Mouse (Mus musculus) subcutaneous adipose tissue, adult 2 months (tissue): Measurements from ENCODE around the gene Mob1b. TPM values are rescaled to one million over a fixed set of nuclear protein-coding genes. Genes with fewer than 3 reads are reported as not detected.

Source experiments
- polyA plus RNA-seq: library from polyadenylated mRNA; depleted of rRNA; stranded (reverse); fragments of >200 nt; gene quantifications from 2 replicates; pipeline ENCODE4 v1.2.3, GENCODE M21; 2012; ENCODE audit warnings: low replicate concordance; rRNA removed

Mob1b gene
- 3.9 and 8.6 TPM in 2 replicates for polyA plus RNA-seq

GRCm38 (mm10) chr5:88720116-88721002 lies at the start of gene Mob1b:
Mob1b (plus strand) TSS chr5:88720855.

GRCm38 (mm10) chr5:88675443-88676387 lies 44.9 kb upstream of the Mob1b start, which contains the start of gene Grsf1:
Grsf1 (minus strand) TSS chr5:88676171.

GRCm38 (mm10) chr5:88764987-88765481 lies 44.4 kb downstream of the Mob1b start, which contains the start of gene Dck:
Dck (plus strand) TSS chr5:88764996.

Other genes with a start within 250 kb of the Mob1b start
- not detected in 2 replicates for gene Enam, start 232.9 kb upstream of the Mob1b start, polyA plus RNA-seq
- gene Jchain, start 193.0 kb upstream of the Mob1b start, polyA plus RNA-seq = 1.5 and 16.9 TPM in 2 replicates
- 8.0 and 15.9 TPM in 2 replicates for gene Utp3, start 166.4 kb upstream of the Mob1b start, polyA plus RNA-seq
- gene Rufy3, start 155.8 kb upstream of the Mob1b start, polyA plus RNA-seq = 5.4 and 8.7 TPM in 2 replicates
- gene Grsf1, start 44.7 kb upstream of the Mob1b start, polyA plus RNA-seq = 22.5 and 32.8 TPM in 2 replicates
- 3.5 and 5.1 TPM in 2 replicates for gene Dck, start 44.1 kb downstream of the Mob1b start, polyA plus RNA-seq
- gene Slc4a4, start 166.0 kb downstream of the Mob1b start, polyA plus RNA-seq = 3.7 and 5.9 TPM in 2 replicates